ENCODE assay signal across 8 mouse cellular contexts in genomic region chr15:28187472-28188360, GRCm38 (mm10). TPM values are rescaled to one million over a fixed set of nuclear protein-coding genes. Genes with fewer than 3 reads are reported as not detected.
DNase-seq lines count a peak whose midpoint lies in the region; ATAC-seq and TF ChIP-seq lines count a peak whose summit lies in the region.

No protein-coding gene starts in this region.

- ATAC-seq in embryonic facial prominence, embryonic 11.5 days (replicated peaks; ENCODE audit: insufficient number of reproducible peaks, low FRiP score, low TSS enrichment, low read depth): no peak
- ATAC-seq in limb, embryonic 14.5 days (ENCODE audit: low FRiP score, low read depth): peak; percentile 62
- peak; percentile 80 for ATAC-seq in neural tube, embryonic 12.5 days (ENCODE audit: low FRiP score, low read depth)

- TF ChIP-seq POLR2A in limb, embryonic 14.5 days (IDR thresholded peaks at IDR 0.05; ENCODE audit: borderline replicate concordance, extremely low read depth, insufficient read depth, insufficient read length): no peak

- peak; percentile 53 for DNase-seq in 3T3-L1 (ENCODE audit: low read depth, low spot score)
- DNase-seq in adrenal gland, postnatal 25 days: peak; percentile 78
- peak; percentile 78 for DNase-seq in embryonic facial prominence, embryonic 11.5 days (ENCODE audit: low spot score)
- DNase-seq in heart, adult 8-10 months (ENCODE audit: low spot score): peak; percentile 43
- DNase-seq in kidney, adult 9 months: peak; percentile 61
- DNase-seq in limb, embryonic 14.5 days (ENCODE audit: low spot score): peak; percentile 57
- DNase-seq in telencephalon, adult 2 months (ENCODE audit: low read depth, low spot score): peak; percentile 19

- no peaks in the 10 kb centered on the region for H3K9me3 ChIP-seq in embryonic facial prominence, embryonic 11.5 days (replicated peaks; ENCODE audit: control insufficient read depth, low read length)
- H3K9me3 ChIP-seq in limb, embryonic 14.5 days (ENCODE audit: control insufficient read depth, low read length): no peaks in the 10 kb centered on the region
- H3K9me3 ChIP-seq in neural tube, embryonic 12.5 days: no peaks in the 10 kb centered on the region

- H3K9ac ChIP-seq in embryonic facial prominence, embryonic 11.5 days (replicated peaks; ENCODE audit: low read length): no peak overlapping the region
- H3K9ac ChIP-seq in limb, embryonic 14.5 days (ENCODE audit: low read depth, low read length, severe bottlenecking): no peak overlapping the region
- H3K9ac ChIP-seq in neural tube, embryonic 12.5 days: no peak overlapping the region

- WGBS in embryonic facial prominence, embryonic 11.5 days: 25% methylated on average over 22 of the region's 22 CpGs
- 24% methylated on average over 22 of the region's 22 CpGs for WGBS in limb, embryonic 14.5 days
- 22% methylated on average over 22 of the region's 22 CpGs for WGBS in neural tube, embryonic 12.5 days

- no peak overlapping the region for H3K4me2 ChIP-seq in embryonic facial prominence, embryonic 11.5 days (ENCODE audit: low read depth, low read length)
- H3K4me2 ChIP-seq in limb, embryonic 14.5 days (replicated peaks; ENCODE audit: low read depth, low read length, severe bottlenecking): no peak overlapping the region
- 0 out of 2 replicates have a peak overlapping the region, but pooled peaks have one; percentile 7 for H3K4me2 ChIP-seq in neural tube, embryonic 12.5 days (replicated peaks)

- no peaks in the 10 kb centered on the region for H3K27me3 ChIP-seq in embryonic facial prominence, embryonic 11.5 days (ENCODE audit: control insufficient read depth, insufficient read depth, low read length)
- no peaks in the 10 kb centered on the region for H3K27me3 ChIP-seq in limb, embryonic 14.5 days (ENCODE audit: control insufficient read depth, insufficient read depth, low read length)
- peaks cover 38% of the 10 kb centered on the region for H3K27me3 ChIP-seq in neural tube, embryonic 12.5 days (replicated peaks)

- no peaks in the 10 kb centered on the region for H3K4me1 ChIP-seq in embryonic facial prominence, embryonic 11.5 days (ENCODE audit: control insufficient read depth, insufficient read depth, low read length)
- no peaks in the 10 kb centered on the region for H3K4me1 ChIP-seq in limb, embryonic 14.5 days (ENCODE audit: control insufficient read depth, insufficient read depth, low read length)
- H3K4me1 ChIP-seq in neural tube, embryonic 12.5 days: no peaks in the 10 kb centered on the region

- H3K4me3 ChIP-seq in embryonic facial prominence, embryonic 11.5 days (ENCODE audit: low read depth, low read length): no peak overlapping the region
- H3K4me3 ChIP-seq in limb, embryonic 14.5 days (replicated peaks; ENCODE audit: low read length): no peak overlapping the region
- H3K4me3 ChIP-seq in neural tube, embryonic 12.5 days: no peak overlapping the region

- H3K27ac ChIP-seq in embryonic facial prominence, embryonic 11.5 days (replicated peaks; ENCODE audit: low read depth, low read length): no peak overlapping the region
- H3K27ac ChIP-seq in limb, embryonic 14.5 days (replicated peaks; ENCODE audit: low read depth, low read length): no peak overlapping the region
- H3K27ac ChIP-seq in neural tube, embryonic 12.5 days: no peak overlapping the region

- H3K36me3 ChIP-seq in embryonic facial prominence, embryonic 11.5 days (replicated peaks; ENCODE audit: control insufficient read depth, insufficient read depth, low read depth, low read length): no peaks in the 10 kb centered on the region
- no peaks in the 10 kb centered on the region for H3K36me3 ChIP-seq in limb, embryonic 14.5 days (ENCODE audit: control insufficient read depth, insufficient read depth, low read length)
- H3K36me3 ChIP-seq in neural tube, embryonic 12.5 days: no peaks in the 10 kb centered on the region

RNA-seq across cellular contexts. Expression of gene Dnah5, which starts 15.8 kb away (rescaled TPM):
- total RNA-seq in adrenal gland, postnatal 25 days (2021): 0.10 and 0.18 TPM in 2 replicates
- polyA plus RNA-seq in embryonic facial prominence, embryonic 11.5 days (2014; fragmentation: Nextera tagmentation; extraction: Ambion mirVana): 0.03 and 0.04 TPM in 2 replicates
- total RNA-seq in heart, adult 8-10 months (2022): under 1 TPM in 2 of 4 experiments, not detected in 2; 0.03 to 0.09 TPM
- polyA plus RNA-seq in limb, embryonic 14.5 days (2012; rRNA removed): 0.05 and 0.08 TPM in 2 replicates
- polyA plus RNA-seq in limb, embryonic 14.5 days (2014; fragmentation: Nextera tagmentation; extraction: Ambion mirVana): 0.10 and 0.11 TPM in 2 replicates
- polyA plus RNA-seq in neural tube, embryonic 12.5 days (2016; fragmentation: Nextera tagmentation; extraction: Ambion mirVana): 0.08 and 0.13 TPM in 2 replicates

Comparison
In these comparisons a context has a peak if more than half of its experiments do, and no peak if none do; other contexts are left out.
1. DNase-seq: peak in every context shown above with its lines; median percentile 78 in adrenal gland, postnatal 25 days; 78 in embryonic facial prominence, embryonic 11.5 days; 61 in kidney, adult 9 months; 57 in limb, embryonic 14.5 days; 53 in 3T3-L1; 43 in heart, adult 8-10 months; 19 in telencephalon, adult 2 months.